Mouse (Mus musculus): Measurements from ENCODE around the gene Eif4a2. TPM values are rescaled to one million over a fixed set of nuclear protein-coding genes. Genes with fewer than 3 reads are reported as not detected.

Eif4a2 gene
- polyA plus RNA-seq, 1 experiment = 618 TPM

- TF ChIP-seq POLR2A (IDR thresholded peaks at IDR 0.05; ENCODE audit: borderline replicate concordance, extremely low read depth, insufficient read depth, insufficient read length, poor library complexity, severe bottlenecking) = no peak
- TF ChIP-seq CTCF (IDR thresholded peaks at IDR 0.05; ENCODE audit: borderline replicate concordance, extremely low read depth, insufficient read depth, insufficient read length) = no peak
- no peak for DNase-seq (ENCODE audit: low read depth)
These were observed 49.8 kb downstream of the Eif4a2 start for GRCm38 (mm10) chr16:23157013-23157412.

- no peak for TF ChIP-seq CTCF (IDR thresholded peaks at IDR 0.05; ENCODE audit: borderline replicate concordance, extremely low read depth, insufficient read depth, insufficient read length)
- TF ChIP-seq POLR2A (IDR thresholded peaks at IDR 0.05; ENCODE audit: borderline replicate concordance, extremely low read depth, insufficient read depth, insufficient read length, poor library complexity, severe bottlenecking) = no peak
- no peak for DNase-seq (ENCODE audit: low read depth)
These were observed 51.0 kb downstream of the Eif4a2 start for GRCm38 (mm10) chr16:23158292-23158691.

- no peak for DNase-seq (ENCODE audit: low read depth)
- TF ChIP-seq POLR2A (IDR thresholded peaks at IDR 0.05; ENCODE audit: borderline replicate concordance, extremely low read depth, insufficient read depth, insufficient read length, poor library complexity, severe bottlenecking) (no peak), CTCF (IDR thresholded peaks at IDR 0.05; ENCODE audit: borderline replicate concordance, extremely low read depth, insufficient read depth, insufficient read length) (no peak)
These were observed 51.7 kb downstream of the Eif4a2 start for GRCm38 (mm10) chr16:23158957-23159356.

- no peak for DNase-seq (ENCODE audit: low read depth)
These were observed 52.5 kb downstream of the Eif4a2 start for GRCm38 (mm10) chr16:23159749-23160148.

GRCm38 (mm10) chr16:23162116-23162515 is 54.9 kb downstream of the Eif4a2 start:
- TF ChIP-seq POLR2A (IDR thresholded peaks at IDR 0.05; ENCODE audit: borderline replicate concordance, extremely low read depth, insufficient read depth, insufficient read length, poor library complexity, severe bottlenecking) (no peak), CTCF (IDR thresholded peaks at IDR 0.05; ENCODE audit: borderline replicate concordance, extremely low read depth, insufficient read depth, insufficient read length) (no peak)
- no peak for DNase-seq (ENCODE audit: low read depth)

More at GRCm38 (mm10) chr16:23159749-23160148, 52.5 kb downstream of the Eif4a2 start:
- TF ChIP-seq POLR2A (IDR thresholded peaks at IDR 0.05; ENCODE audit: borderline replicate concordance, extremely low read depth, insufficient read depth, insufficient read length, poor library complexity, severe bottlenecking) = no peak
- TF ChIP-seq CTCF (IDR thresholded peaks at IDR 0.05; ENCODE audit: borderline replicate concordance, extremely low read depth, insufficient read depth, insufficient read length) = no peak

Other genes starting within 250 kb of the Eif4a2 start
- 18.8 and 22.0 TPM in 2 replicates for gene Tbccd1, start 249.8 kb upstream of the Eif4a2 start, polyA plus RNA-seq (2012; rRNA removed)
- 33.3 and 41.4 TPM in 2 replicates for gene Dnajb11, start 249.6 kb upstream of the Eif4a2 start, polyA plus RNA-seq (2012; rRNA removed)
- 0.24 and 0.44 TPM in 2 replicates for gene Ahsg, start 216.2 kb upstream of the Eif4a2 start, polyA plus RNA-seq (2012; rRNA removed)
- gene Fetub, start 189.1 kb upstream of the Eif4a2 start, polyA plus RNA-seq (2012; rRNA removed) = 0.11 TPM in 1 of 2 replicates, not detected in the other
- gene Hrg, start 156.4 kb upstream of the Eif4a2 start, polyA plus RNA-seq (2012; rRNA removed) = 0.08 and 0.22 TPM in 2 replicates
- 0.06 and 0.07 TPM in 2 replicates for gene Kng2, start 78.0 kb upstream of the Eif4a2 start, polyA plus RNA-seq (2012; rRNA removed)
- gene Kng1, start 49.6 kb upstream of the Eif4a2 start, polyA plus RNA-seq (2012; rRNA removed) = 0.05 and 0.21 TPM in 2 replicates
- gene Rfc4, start 20.3 kb downstream of the Eif4a2 start, polyA plus RNA-seq (2012; rRNA removed) = 3.0 and 6.3 TPM in 2 replicates
- gene Adipoq, start 39.1 kb downstream of the Eif4a2 start, polyA plus RNA-seq (2012; rRNA removed) = 0.08 and 0.09 TPM in 2 replicates
- 31.5 and 35.7 TPM in 2 replicates for gene St6gal1, start 117.3 kb downstream of the Eif4a2 start, polyA plus RNA-seq (2012; rRNA removed)